Mouse (Mus musculus): ENCODE measurements around the gene BC080695. TPM values are rescaled to one million over a fixed set of nuclear protein-coding genes. Genes with fewer than 3 reads are reported as not detected.

BC080695 gene
- total RNA-seq (2023) = not detected

DNA sequence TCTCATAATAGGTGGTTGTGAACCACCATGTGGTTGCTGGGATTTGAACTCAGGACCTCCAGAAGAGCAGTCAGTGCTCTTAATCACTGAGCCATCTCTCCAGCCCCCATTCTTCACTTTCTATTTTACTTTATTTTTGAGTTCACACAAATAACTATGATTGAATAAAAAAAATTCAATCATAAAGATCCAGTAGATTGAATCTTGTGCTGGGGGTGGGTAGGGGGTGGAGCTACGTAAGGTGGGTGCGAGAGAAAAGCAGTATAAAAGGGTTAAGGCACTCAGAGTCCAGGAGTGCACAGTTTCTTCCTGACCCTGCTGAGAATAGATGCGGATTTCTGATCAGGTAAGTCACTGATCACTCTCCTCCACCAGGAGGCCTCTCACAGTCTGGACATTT is at the start of gene BC080695, which contains the start of gene Gm13057:
Gene BC080695 (plus strand): TSS at position 301 of the 400 bp plus-strand sequence.
Gene Gm13057 (plus strand): TSS at position 310 of the 400 bp plus-strand sequence.

DNA sequence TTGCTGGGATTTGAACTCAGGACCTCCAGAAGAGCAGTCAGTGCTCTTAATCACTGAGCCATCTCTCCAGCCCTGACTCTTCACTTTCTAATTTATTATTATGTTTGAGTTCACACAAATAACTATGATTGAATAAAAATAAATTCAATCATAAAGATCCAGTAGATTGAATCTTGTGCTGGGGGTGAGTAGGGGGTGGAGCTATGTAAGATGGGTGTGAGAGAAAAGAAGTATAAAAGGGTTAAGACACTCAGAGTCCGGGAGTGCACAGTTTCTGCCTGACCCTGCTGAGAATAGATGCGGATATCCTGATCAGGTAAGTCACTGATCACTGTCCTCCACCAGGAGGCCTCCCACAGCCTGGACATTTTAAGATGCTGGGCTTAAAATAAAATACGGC is 40.5 kb upstream of the BC080695 start, which contains the start of gene Gm13043:
Gene Gm13043 (plus strand): TSS at position 301 of the 400 bp plus-strand sequence.

DNA sequence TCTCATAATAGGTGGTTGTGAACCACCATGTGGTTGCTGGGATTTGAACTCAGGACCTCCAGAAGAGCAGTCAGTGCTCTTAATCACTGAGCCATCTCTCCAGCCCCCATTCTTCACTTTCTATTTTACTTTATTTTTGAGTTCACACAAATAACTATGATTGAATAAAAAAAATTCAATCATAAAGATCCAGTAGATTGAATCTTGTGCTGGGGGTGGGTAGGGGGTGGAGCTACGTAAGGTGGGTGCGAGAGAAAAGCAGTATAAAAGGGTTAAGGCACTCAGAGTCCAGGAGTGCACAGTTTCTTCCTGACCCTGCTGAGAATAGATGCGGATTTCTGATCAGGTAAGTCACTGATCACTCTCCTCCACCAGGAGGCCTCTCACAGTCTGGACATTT is 15.8 kb upstream of the BC080695 start, which contains the start of gene Gm13040:
Gene Gm13040 (plus strand): TSS at position 301 of the 400 bp plus-strand sequence.

DNA sequence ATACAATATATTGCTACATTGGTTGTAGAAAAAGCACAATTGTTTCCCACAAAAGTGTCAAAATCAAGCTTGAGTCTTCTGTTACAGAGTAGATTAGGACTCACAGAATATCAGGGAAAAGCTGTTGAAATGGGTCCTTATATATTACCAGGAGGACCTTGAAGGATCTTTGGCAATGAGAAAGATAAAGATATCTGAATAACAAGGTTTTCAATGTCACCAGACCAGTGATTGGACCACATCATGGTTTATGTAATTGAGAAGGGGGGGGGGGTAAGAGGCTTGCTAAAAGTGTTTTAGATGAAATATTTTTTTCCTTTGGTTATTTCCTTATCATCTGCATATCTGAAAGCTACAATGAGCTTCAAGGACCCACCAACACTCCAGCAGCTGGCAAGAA is 63.2 kb downstream of the BC080695 start, which contains the start of gene Gm13083:
Gene Gm13083 (plus strand): TSS at position 301 of the 400 bp plus-strand sequence.

Other genes with a start within 250 kb of the BC080695 start
- not detected for gene Lrrc38, start 201.9 kb upstream of the BC080695 start, total RNA-seq (2023)
- not detected for gene Pramel1, start 157.3 kb upstream of the BC080695 start, total RNA-seq (2023)
- gene Pramef8, start 139.3 kb upstream of the BC080695 start, total RNA-seq (2023) = 10 to 100 TPM; 33.4 to 41.3 TPM
- gene Oog4, start 101.4 kb upstream of the BC080695 start, total RNA-seq (2023) = not detected
- not detected for gene Gm13043, start 40.4 kb upstream of the BC080695 start, total RNA-seq (2023)
- not detected for gene Gm13040, start 15.7 kb upstream of the BC080695 start, total RNA-seq (2023)
- not detected for gene Gm13057, start within 50 bp of the BC080695 start, total RNA-seq (2023)
- gene Gm13083, start 63.3 kb downstream of the BC080695 start, total RNA-seq (2023) = not detected
- gene Gm13088, start 105.5 kb downstream of the BC080695 start, total RNA-seq (2023) = not detected
- not detected for gene Gm13089, start 151.0 kb downstream of the BC080695 start, total RNA-seq (2023)
- gene Gm13078, start 167.8 kb downstream of the BC080695 start, total RNA-seq (2023) = not detected
- gene Gm13023, start 237.7 kb downstream of the BC080695 start, total RNA-seq (2023) = not detected

All from neutrophil, adult 59 days (primary cell).